Mouse (Mus musculus) erythroblast, embryonic 14.5 days (primary cell): Measurements from ENCODE around the gene Kpna7.

ENCODE experiments used
- GATA1 ChIP-seq: IDR thresholded peaks from 2 replicates; pipeline ENCODE4 v1.6.1; 2012; ENCODE audit warnings: low read length, inconsistent platforms, mixed read lengths
- TAL1 ChIP-seq: IDR thresholded peaks from 3 replicates; pipeline ENCODE4 v1.6.1; 2012; ENCODE audit warnings: low read length, inconsistent platforms, mixed read lengths

- no peak for TF ChIP-seq GATA1
- TF ChIP-seq TAL1: no peak
Observed at GRCm38 (mm10) chr5:145114606-145115473, 31.0 kb upstream of the Kpna7 start.
